Mouse (Mus musculus) heart, embryonic 10.5 days (tissue): ENCODE measurements at regions not wholly inside any gene's neighbourhood (a gene's known extent, or its start where the extent isn't known, plus 50 kb on each side); places are given as distances from the start of the nearest gene placed in this dataset.
A peak's percentile ranks its signal among the peaks of the same experiment; 100 is the strongest.

Source experiments
- DNase-seq: peaks from one replicate; pipeline ENCODE4 v3.0.0-alpha.2; 2017; ENCODE audit warnings: low spot score
- H3K27ac ChIP-seq: fragments of 300-500 bp; sonication (generic); 2 replicates; pipeline ENCODE4 v1.5.1; 2016; ENCODE audit warnings: mild to moderate bottlenecking
- H3K27me3 ChIP-seq: fragments of 300-500 bp; sonication (generic); 2 replicates; pipeline ENCODE4 v1.6.1; 2016; ENCODE audit warnings: mild to moderate bottlenecking; ENCODE audit not compliant: poor library complexity, insufficient read depth, severe bottlenecking
- H3K36me3 ChIP-seq: fragments of 300-500 bp; sonication (generic); 2 replicates; pipeline ENCODE4 v1.6.1; 2016; ENCODE audit warnings: mild to moderate bottlenecking, moderate library complexity
- H3K4me1 ChIP-seq: fragments of 300-500 bp; sonication (generic); 2 replicates; pipeline ENCODE4 v1.6.1; 2016; ENCODE audit warnings: mild to moderate bottlenecking
- H3K4me3 ChIP-seq: fragments of 300-500 bp; sonication (generic); 2 replicates; pipeline ENCODE4 v1.5.1; 2016; ENCODE audit warnings: mild to moderate bottlenecking, moderate library complexity
- H3K9me3 ChIP-seq: fragments of 300-500 bp; sonication (generic); 2 replicates; pipeline ENCODE4 v1.6.1; 2016; ENCODE audit warnings: mild to moderate bottlenecking, moderate library complexity
- WGBS: fragments of 180-500 bp; shearing (Covaris S2); methylation state at CpG from one replicate; pipeline ENCODE4 v1.1.7; 2016; 5-methylcytosine and 5-hydroxymethylcytosine counted together

DNA sequence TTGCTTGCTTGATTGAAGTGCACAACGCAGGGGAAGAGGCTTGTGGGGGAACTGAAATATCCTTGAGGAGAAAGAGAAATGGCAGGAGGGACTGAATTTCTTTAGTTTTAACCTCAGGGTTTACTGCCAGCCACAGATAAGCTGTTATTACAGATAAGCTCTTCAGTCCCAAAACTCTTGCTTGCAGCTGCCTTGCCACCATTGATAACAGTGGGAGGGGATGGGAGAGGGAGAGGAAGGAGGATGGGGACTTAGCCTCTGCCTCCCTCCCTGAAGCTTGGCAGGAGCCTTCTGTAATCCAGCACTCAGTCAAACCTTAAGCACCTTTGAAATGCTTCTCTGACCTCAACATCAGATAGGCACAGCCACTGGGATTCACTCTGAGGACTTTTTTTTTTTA, 471.4 kb upstream of the Lsamp start:
- Histone ChIP-seq H3K4me1 (no peaks in the 10 kb centered on the region), H3K9me3 (peaks cover 10% of the 10 kb centered on the region; the same call in 1 of the 2 replicates), H3K27ac (no peak overlapping the region), H3K36me3 (no peaks in the 10 kb centered on the region), H3K4me3 (no peak overlapping the region), H3K27me3 (no peaks in the 10 kb centered on the region)
- peak; percentile 78 for DNase-seq
- 39% methylated on average over 1 of the region's 1 CpGs for WGBS

DNA sequence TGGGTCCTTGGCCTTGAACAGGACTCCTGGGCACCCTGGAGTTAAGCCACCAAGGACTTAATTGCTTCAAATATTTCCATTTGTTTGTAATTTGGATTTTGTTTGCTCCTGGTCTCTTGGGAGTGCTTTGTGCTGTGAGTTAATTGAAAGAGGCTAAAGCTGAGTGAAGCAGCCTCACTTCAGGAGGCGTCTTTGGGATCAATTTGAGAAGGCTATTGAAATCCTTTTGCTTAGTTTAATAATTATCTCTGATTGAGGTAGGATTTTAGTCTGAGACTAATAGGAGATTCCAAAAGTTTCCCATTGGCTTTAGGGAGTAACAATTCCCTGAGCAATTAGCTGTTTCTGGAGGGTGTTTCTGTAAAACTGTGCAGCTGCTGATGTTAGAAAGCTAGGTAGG, 470.5 kb upstream of the Lsamp start:
- no peak overlapping the region for H3K4me3 ChIP-seq
- 52% methylated on average over 1 of the region's 1 CpGs for WGBS
- no peaks in the 10 kb centered on the region for H3K27me3 ChIP-seq
- no peak for DNase-seq
- H3K4me1 ChIP-seq: no peaks in the 10 kb centered on the region
- no peak overlapping the region for H3K27ac ChIP-seq
- H3K36me3 ChIP-seq: no peaks in the 10 kb centered on the region
- H3K9me3 ChIP-seq: peaks cover 10% of the 10 kb centered on the region; the same call in 1 of the 2 replicates

DNA sequence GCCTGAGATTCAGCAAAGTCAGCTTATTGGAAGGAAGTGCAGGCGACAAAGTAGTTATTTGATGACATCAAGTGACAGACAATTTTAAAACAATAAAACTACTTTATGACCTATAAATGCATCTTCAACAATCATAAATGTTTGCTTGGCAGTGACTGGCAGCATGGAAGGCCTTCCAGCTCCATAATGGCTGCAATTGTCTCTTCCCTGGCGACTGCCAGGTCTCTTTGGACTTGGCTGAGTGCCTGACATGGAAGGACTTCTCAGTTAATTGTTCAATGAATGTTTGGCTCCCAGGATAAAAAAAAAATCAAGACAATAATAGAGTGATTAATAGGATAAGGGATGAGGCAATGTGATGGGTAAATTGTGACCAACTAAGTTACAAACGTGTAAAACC, 453.1 kb upstream of the Lsamp start:
- Histone ChIP-seq H3K27ac (no peak overlapping the region), H3K4me3 (no peak overlapping the region), H3K27me3 (no peaks in the 10 kb centered on the region), H3K9me3 (no peaks in the 10 kb centered on the region), H3K4me1 (no peaks in the 10 kb centered on the region), H3K36me3 (no peaks in the 10 kb centered on the region)
- 77% methylated on average over 3 of the region's 3 CpGs for WGBS
- DNase-seq: no peak

DNA sequence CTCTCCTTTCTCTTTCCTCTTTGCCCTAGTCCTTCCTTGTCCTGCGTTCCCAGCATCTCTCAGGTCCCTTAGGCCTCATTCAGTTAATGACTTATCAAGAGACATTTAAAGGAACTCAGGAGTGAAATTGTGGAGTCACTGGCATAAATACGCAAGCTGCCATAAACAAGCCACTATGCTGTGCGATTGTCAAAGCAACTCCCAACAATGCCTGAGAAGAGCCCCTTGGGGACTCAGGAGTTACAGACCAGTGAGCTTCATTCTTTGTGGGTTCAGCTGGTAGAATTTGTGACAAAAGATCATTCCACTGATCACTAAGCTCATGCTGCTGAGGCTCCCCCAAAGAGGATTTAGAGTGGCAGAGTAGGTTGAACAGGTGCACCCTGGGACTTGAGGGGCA, 451.4 kb upstream of the Lsamp start:
- H3K9me3 ChIP-seq: no peaks in the 10 kb centered on the region

DNA sequence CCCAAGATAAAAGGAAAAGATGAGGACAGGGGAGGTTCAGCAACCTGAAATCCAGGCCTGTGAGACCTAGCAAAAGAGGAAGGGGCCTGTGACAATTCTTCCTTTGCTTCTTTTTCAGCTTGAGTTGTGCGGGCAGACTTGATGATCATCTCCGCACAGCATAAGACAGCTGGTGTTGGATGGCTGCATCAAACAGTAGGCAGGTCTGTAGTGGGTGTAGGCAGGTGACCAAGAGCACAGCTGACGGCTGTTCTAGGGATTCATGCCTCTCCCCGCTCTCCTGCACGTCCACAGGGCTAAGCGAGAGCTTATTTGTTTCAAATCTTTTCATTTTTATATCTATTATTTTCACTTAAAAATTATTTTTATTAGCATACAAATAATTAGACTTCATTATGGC, 450.8 kb upstream of the Lsamp start:
- Histone ChIP-seq H3K36me3 (no peaks in the 10 kb centered on the region), H3K4me1 (no peaks in the 10 kb centered on the region), H3K4me3 (no peak overlapping the region), H3K27ac (no peak overlapping the region), H3K27me3 (no peaks in the 10 kb centered on the region), H3K9me3 (no peaks in the 10 kb centered on the region)
- WGBS: 88% methylated on average over 6 of the region's 6 CpGs
- no peak for DNase-seq

More for the DNA sequence above, 451.4 kb upstream of the Lsamp start:
- H3K4me3 ChIP-seq: no peak overlapping the region
- 87% methylated on average over 3 of the region's 3 CpGs for WGBS
- no peaks in the 10 kb centered on the region for H3K4me1 ChIP-seq
- DNase-seq: no peak
- H3K27ac ChIP-seq: no peak overlapping the region
- H3K36me3 ChIP-seq: no peaks in the 10 kb centered on the region
- no peaks in the 10 kb centered on the region for H3K27me3 ChIP-seq

DNA sequence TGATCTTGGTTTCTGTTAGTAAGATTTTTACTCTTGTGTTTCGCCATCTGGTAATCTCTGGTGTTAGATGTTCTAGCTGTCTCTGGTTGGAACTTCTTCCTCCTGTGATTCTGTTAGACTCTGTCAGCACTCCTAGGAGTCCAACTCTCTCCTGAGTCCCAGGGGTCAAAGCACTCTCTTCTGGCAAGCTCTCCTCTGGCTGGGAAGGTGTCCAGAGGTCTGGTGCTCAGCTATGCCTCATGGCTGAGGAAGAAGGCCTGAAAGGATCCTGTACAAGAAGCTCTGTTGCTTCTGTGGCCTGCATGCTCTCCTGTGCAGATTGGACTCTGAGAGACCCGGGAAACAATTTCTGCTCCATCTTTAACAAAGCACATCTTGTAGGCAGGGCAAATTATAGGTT, 430.8 kb upstream of the Lsamp start:
- H3K27me3 ChIP-seq: no peaks in the 10 kb centered on the region
- H3K4me1 ChIP-seq: no peaks in the 10 kb centered on the region
- no peak overlapping the region for H3K4me3 ChIP-seq
- WGBS: 82% methylated on average over 2 of the region's 2 CpGs
- no peaks in the 10 kb centered on the region for H3K9me3 ChIP-seq
- no peaks in the 10 kb centered on the region for H3K36me3 ChIP-seq
- no peak overlapping the region for H3K27ac ChIP-seq
- DNase-seq: no peak

DNA sequence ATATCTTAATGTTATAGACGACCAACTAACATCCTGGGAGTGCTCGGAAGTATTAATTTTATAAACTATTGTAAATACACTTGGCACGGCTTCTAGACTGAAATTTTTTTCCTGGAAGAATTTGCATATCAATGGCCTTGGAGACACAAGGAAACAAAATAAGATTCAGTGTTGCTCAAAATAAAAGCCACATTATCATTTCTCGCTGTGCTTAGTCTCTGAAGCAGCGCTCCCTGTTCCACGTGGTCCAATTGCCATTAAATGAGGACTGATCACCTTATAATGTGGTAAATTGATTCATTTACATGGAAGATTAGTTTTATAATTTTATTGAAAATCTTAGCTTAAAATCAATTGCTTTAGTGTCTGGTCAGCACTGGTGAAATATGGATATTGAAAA, 407.5 kb upstream of the Lsamp start:
- Histone ChIP-seq H3K4me3 (no peak overlapping the region), H3K27ac (no peak overlapping the region), H3K9me3 (no peaks in the 10 kb centered on the region), H3K27me3 (no peaks in the 10 kb centered on the region), H3K4me1 (no peaks in the 10 kb centered on the region), H3K36me3 (no peaks in the 10 kb centered on the region)
- WGBS: 83% methylated on average over 6 of the region's 6 CpGs
- no peak for DNase-seq

DNA sequence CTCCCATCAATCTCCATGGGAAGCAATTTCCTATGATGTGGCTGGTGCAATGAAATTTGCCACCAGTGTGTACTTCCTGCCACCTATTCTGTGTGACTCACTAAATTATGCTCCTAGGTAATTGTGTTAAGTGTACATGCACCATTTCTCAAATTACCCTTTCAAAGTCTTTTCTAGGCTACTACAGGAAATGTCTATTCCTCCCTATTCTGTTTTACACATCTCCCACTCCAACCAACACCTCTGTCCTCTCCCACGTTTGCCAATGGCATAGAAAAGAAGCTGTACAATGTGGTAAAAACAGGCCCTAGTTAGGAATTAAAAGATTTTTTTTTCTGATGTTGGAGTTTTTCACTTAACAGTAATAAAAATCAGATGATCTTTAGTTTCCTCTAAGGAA, 404.5 kb upstream of the Lsamp start:
- H3K9me3 ChIP-seq: no peaks in the 10 kb centered on the region
- H3K27me3 ChIP-seq: no peaks in the 10 kb centered on the region
- no peaks in the 10 kb centered on the region for H3K36me3 ChIP-seq
- no peak overlapping the region for H3K27ac ChIP-seq
- no peak for DNase-seq
- H3K4me1 ChIP-seq: no peaks in the 10 kb centered on the region
- 65% methylated on average over 1 of the region's 1 CpGs for WGBS
- H3K4me3 ChIP-seq: no peak overlapping the region
